Comparison of ENCODE assay signal across 9 mouse cellular contexts in genomic region chr11:31170052-31170646, GRCm38 (mm10). TPM values are rescaled to one million over a fixed set of nuclear protein-coding genes. Genes with fewer than 3 reads are reported as not detected.
DNase-seq lines count a peak whose midpoint lies in the region; ATAC-seq and TF ChIP-seq lines count a peak whose summit lies in the region.
"Had no signal": no experiment of that assay in that cellular context is flagged by ENCODE, and none has a peak within 500 bp of the region (broad histone marks: within the 10 kb centered on the region; RNA-seq: fewer than 3 reads in every experiment).

No protein-coding gene starts in this region.

- no peaks in the 10 kb centered on the region for H3K27me3 ChIP-seq in lung, embryonic 14.5 days (ENCODE audit: insufficient read depth, low read length)
- no peaks in the 10 kb centered on the region for H3K27me3 ChIP-seq in erythroblast, embryonic 14.5 days (ENCODE audit: control insufficient read depth)
- no peaks in the 10 kb centered on the region for H3K27me3 ChIP-seq in hindbrain, embryonic 12.5 days
- H3K27me3 ChIP-seq: Patski had no signal

- 0 out of 2 replicates have a peak, but pooled peaks cover 2% of the 10 kb centered on the region for H3K4me1 ChIP-seq in lung, embryonic 14.5 days (ENCODE audit: insufficient read depth)
- peaks cover 13% of the 10 kb centered on the region for H3K4me1 ChIP-seq in erythroblast, embryonic 14.5 days (ENCODE audit: control insufficient read depth)
- H3K4me1 ChIP-seq in hindbrain, embryonic 12.5 days = peaks cover 6% of the 10 kb centered on the region

- 0 out of 2 replicates have a peak overlapping the region, but pooled peaks have one; percentile 33 for H3K4me3 ChIP-seq in lung, embryonic 14.5 days (ENCODE audit: low read depth, low read length)
- H3K4me3 ChIP-seq in erythroblast, embryonic 14.5 days (replicated peaks) = peak overlapping the region; percentile 64
- peak overlapping the region; percentile 49; the same call in 1 of the 2 replicates for H3K4me3 ChIP-seq in hindbrain, embryonic 12.5 days

- no peak for TF ChIP-seq CTCF in lung, embryonic 14.5 days (IDR thresholded peaks at IDR 0.05; ENCODE audit: low read depth)

- ATAC-seq in lung, embryonic 14.5 days (ENCODE audit: insufficient read depth) = peak; percentile 91
- 0 out of 2 replicates have a peak, but pooled peaks have one; percentile 17 for ATAC-seq in hindbrain, embryonic 12.5 days (ENCODE audit: low FRiP score)
- peak; percentile 88 for ATAC-seq in megakaryocyte progenitor cell, adult 5-6 weeks (replicated peaks; ENCODE audit: poor library complexity)
- ATAC-seq: Patski had no signal

- no peak overlapping the region for H3K27ac ChIP-seq in lung, embryonic 14.5 days (ENCODE audit: low read depth)
- H3K27ac ChIP-seq in hindbrain, embryonic 12.5 days = no peak overlapping the region

- WGBS in lung, embryonic 14.5 days = 4% methylated on average over 4 of the region's 4 CpGs
- 20% methylated on average over 4 of the region's 4 CpGs for WGBS in hindbrain, embryonic 12.5 days

- H3K9ac ChIP-seq in lung, embryonic 14.5 days = no peak overlapping the region
- no peak overlapping the region for H3K9ac ChIP-seq in hindbrain, embryonic 12.5 days

- no peaks in the 10 kb centered on the region for H3K9me3 ChIP-seq in lung, embryonic 14.5 days (ENCODE audit: low read depth, low read length)
- H3K9me3 ChIP-seq in erythroblast, embryonic 14.5 days (ENCODE audit: control insufficient read depth, low read length) = no peaks in the 10 kb centered on the region
- no peaks in the 10 kb centered on the region for H3K9me3 ChIP-seq in hindbrain, embryonic 12.5 days (replicated peaks)

- DNase-seq in lung, embryonic 14.5 days = peak; percentile 76
- no peak for DNase-seq in lung, postnatal 14 days
- DNase-seq in spleen, postnatal 4 days (ENCODE audit: low spot score in 2 of 2) = peak; percentile 70 to 74
- no peak for DNase-seq in right cerebral cortex, postnatal 4 days
- DNase-seq in kidney, postnatal 10 days = no peak

- H3K36me3 ChIP-seq in lung, embryonic 14.5 days (ENCODE audit: insufficient read depth) = no peaks in the 10 kb centered on the region
- H3K36me3 ChIP-seq in erythroblast, embryonic 14.5 days (ENCODE audit: control insufficient read depth) = no peaks in the 10 kb centered on the region
- no peaks in the 10 kb centered on the region for H3K36me3 ChIP-seq in hindbrain, embryonic 12.5 days

- H3K4me2 ChIP-seq in lung, embryonic 14.5 days = peak overlapping the region; percentile 58
- peak overlapping the region; percentile 66 for H3K4me2 ChIP-seq in hindbrain, embryonic 12.5 days (replicated peaks)

RNA-seq across cellular contexts. Expression of gene Gm17332, which starts 12.1 kb away (rescaled TPM):
- polyA plus RNA-seq in lung, embryonic 14.5 days (2014; fragmentation: Nextera tagmentation; extraction: Ambion mirVana) = not detected in 2 replicates
- not detected in 2 replicates for polyA plus RNA-seq in erythroblast, embryonic 14.5 days (2012)
- polyA plus RNA-seq in hindbrain, embryonic 12.5 days (2016; fragmentation: Nextera tagmentation; extraction: Ambion mirVana) = not detected in 2 replicates
- total RNA-seq in megakaryocyte progenitor cell, adult 5-6 weeks (2015) = not detected in 2 replicates
- total RNA-seq in megakaryocyte progenitor cell, adult 5-6 weeks (2017) = not detected in 2 replicates
- polyA plus RNA-seq: Patski had no signal

Comparison
In these comparisons a context has a peak if more than half of its experiments do, and no peak if none do; other contexts are left out.
1. DNase-seq: peak in lung, embryonic 14.5 days (single experiment) and spleen, postnatal 4 days (2 of 2); none in lung, postnatal 14 days (single experiment), right cerebral cortex, postnatal 4 days (single experiment) and kidney, postnatal 10 days (single experiment).
2. ATAC-seq: peak in every context shown above with its lines; median percentile 91 in lung, embryonic 14.5 days; 88 in megakaryocyte progenitor cell, adult 5-6 weeks; 17 in hindbrain, embryonic 12.5 days.
3. Peak in every context shown above with its lines, with median percentiles within 50 percentile points of each other: H3K4me3 ChIP-seq.